Mouse (Mus musculus) liver, embryonic 15.5 days (tissue): ENCODE results near the gene Pecam1. TPM values are rescaled to one million over a fixed set of nuclear protein-coding genes. Genes with fewer than 3 reads are reported as not detected.
"Not testable (repeated sequence)": the region's sequence is repeated elsewhere in the genome, so short reads cannot be mapped to it uniquely, and the experiment has no call there.

Experiments
- ATAC-seq: fragments of 200-750 bp; cut with Nextera tagmentation; 2 replicates; pipeline ENCODE4 v1.8.0; 2017; ENCODE audit warnings: moderate number of reproducible peaks, mild to moderate bottlenecking, moderate library complexity; ENCODE audit not compliant: insufficient read depth
- H3K27ac ChIP-seq: fragments of 300-500 bp; sonication (generic); replicated peaks from 2 replicates; pipeline ENCODE4 v1.5.1; 2015; ENCODE audit warnings: mild to moderate bottlenecking, inconsistent platforms
- H3K27me3 ChIP-seq: fragments of 300-500 bp; sonication (generic); 2 replicates; pipeline ENCODE4 v1.6.1; 2015; ENCODE audit warnings: mild to moderate bottlenecking, inconsistent platforms
- H3K36me3 ChIP-seq: fragments of 300-500 bp; sonication (generic); replicated peaks from 2 replicates; pipeline ENCODE4 v1.6.1; 2015; ENCODE audit warnings: moderate library complexity, mild to moderate bottlenecking, inconsistent platforms
- H3K4me1 ChIP-seq: fragments of 300-500 bp; sonication (generic); replicated peaks from 2 replicates; pipeline ENCODE4 v1.6.1; 2015; ENCODE audit warnings: inconsistent platforms
- H3K4me2 ChIP-seq: fragments of 300-500 bp; sonication (generic); 2 replicates; pipeline ENCODE4 v1.6.1; 2015; ENCODE audit warnings: moderate library complexity, mild to moderate bottlenecking, inconsistent platforms
- H3K4me3 ChIP-seq: fragments of 300-500 bp; sonication (generic); replicated peaks from 2 replicates; pipeline ENCODE4 v1.5.1; 2015; ENCODE audit warnings: mild to moderate bottlenecking, inconsistent platforms
- H3K9ac ChIP-seq: fragments of 300-500 bp; sonication (generic); 2 replicates; pipeline ENCODE4 v1.6.1; 2015; ENCODE audit warnings: moderate library complexity, mild to moderate bottlenecking, inconsistent platforms
- H3K9me3 ChIP-seq: fragments of 300-500 bp; sonication (generic); replicated peaks from 2 replicates; pipeline ENCODE4 v1.6.1; 2016; ENCODE audit warnings: inconsistent platforms
- WGBS: fragments of 180-500 bp; shearing (Covaris S2); methylation state at CpG from one replicate; pipeline ENCODE4 v1.1.7; 2015; ENCODE audit warnings: mixed read lengths; ENCODE audit not compliant: insufficient replicate concordance; 5-methylcytosine and 5-hydroxymethylcytosine counted together
- polyA plus RNA-seq: library from polyadenylated mRNA; unstranded; fragments of >200 nt; fragmentation: Nextera tagmentation; extraction: Ambion mirVana; gene quantifications from 2 replicates; pipeline ENCODE4 v1.2.1, GENCODE M21; 2015

Pecam1 gene
- polyA plus RNA-seq, 1 experiment from 2014 or later = 7.0 TPM

GRCm38 (mm10) chr11:106729656-106730055, 20.8 kb downstream of the Pecam1 start:
- no peak overlapping the region for H3K9ac ChIP-seq
- peaks cover 16% of the 10 kb centered on the region for H3K4me1 ChIP-seq
- no peaks in the 10 kb centered on the region for H3K27me3 ChIP-seq
- ATAC-seq = no peak
- H3K27ac ChIP-seq = no peak overlapping the region
- H3K4me3 ChIP-seq = no peak overlapping the region
- H3K36me3 ChIP-seq = no peaks in the 10 kb centered on the region
- H3K4me2 ChIP-seq = no peak overlapping the region
- 79% methylated on average over 1 of the region's 1 CpGs for WGBS
- no peaks in the 10 kb centered on the region for H3K9me3 ChIP-seq

DNA sequence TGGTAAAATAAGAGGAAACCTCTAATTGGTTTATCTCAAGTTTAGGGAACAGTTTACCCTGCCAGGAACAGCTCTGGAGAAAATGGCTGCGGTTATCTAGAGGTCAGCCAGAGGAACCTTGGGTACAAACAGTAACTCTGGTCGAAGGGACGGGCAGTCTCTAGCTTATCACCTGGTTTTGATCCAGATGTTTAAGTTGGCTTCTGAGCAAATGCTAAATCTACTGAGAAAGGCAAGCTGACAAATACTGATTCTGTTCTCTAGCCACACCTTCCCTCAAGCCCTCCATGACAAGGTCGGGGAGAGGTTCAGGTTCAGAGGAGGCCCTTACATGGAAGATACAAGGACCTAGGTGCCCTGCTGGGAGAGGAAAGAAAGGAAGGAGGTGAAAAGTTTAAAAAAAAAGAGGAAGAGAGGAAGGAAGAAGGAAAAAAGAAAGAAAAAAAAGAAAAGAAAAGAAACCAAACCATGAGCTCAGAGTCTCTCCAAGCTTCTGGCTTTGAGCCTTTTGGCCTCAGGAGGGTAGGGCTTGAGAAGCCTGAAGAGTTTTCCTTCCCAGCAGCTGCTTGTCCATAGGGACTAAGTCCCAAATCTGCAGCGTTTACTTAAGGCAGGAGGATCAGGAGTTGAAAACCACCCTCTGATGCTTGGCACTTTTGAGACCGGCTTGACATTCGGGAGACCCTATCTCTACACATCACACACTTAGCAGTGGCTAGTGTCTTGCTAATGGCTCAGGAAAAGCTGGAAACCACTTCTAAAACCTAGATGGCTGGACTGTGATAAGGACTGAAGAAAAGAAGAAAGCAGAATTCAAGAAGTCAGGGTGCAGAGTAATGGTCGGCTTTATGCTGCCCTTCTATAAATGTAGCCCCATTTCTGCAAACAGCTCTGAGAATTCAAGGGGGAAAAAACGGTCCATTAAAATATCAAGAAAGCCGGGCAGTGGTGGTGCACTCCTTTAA, 21.7 kb downstream of the Pecam1 start:
- 30% methylated on average over 10 of the region's 10 CpGs for WGBS
- Histone ChIP-seq H3K4me2 (no peak overlapping the region), H3K27ac (no peak overlapping the region), H3K36me3 (no peaks in the 10 kb centered on the region), H3K27me3 (no peaks in the 10 kb centered on the region), H3K4me1 (peaks cover 17% of the 10 kb centered on the region), H3K4me3 (no peak overlapping the region), H3K9me3 (no peaks in the 10 kb centered on the region), H3K9ac (no peak overlapping the region)
- peak; percentile 34; the same call in 1 of the 2 replicates for ATAC-seq

GRCm38 (mm10) chr11:106727967-106728366, 22.5 kb downstream of the Pecam1 start:
- Histone ChIP-seq H3K4me2 (no peak overlapping the region), H3K36me3 (no peaks in the 10 kb centered on the region), H3K4me1 (peaks cover 24% of the 10 kb centered on the region), H3K9me3 (no peaks in the 10 kb centered on the region), H3K27ac (no peak overlapping the region), H3K4me3 (no peak overlapping the region), H3K9ac (no peak overlapping the region), H3K27me3 (no peaks in the 10 kb centered on the region)
- no peak for ATAC-seq
- 67% methylated on average over 5 of the region's 5 CpGs for WGBS

DNA sequence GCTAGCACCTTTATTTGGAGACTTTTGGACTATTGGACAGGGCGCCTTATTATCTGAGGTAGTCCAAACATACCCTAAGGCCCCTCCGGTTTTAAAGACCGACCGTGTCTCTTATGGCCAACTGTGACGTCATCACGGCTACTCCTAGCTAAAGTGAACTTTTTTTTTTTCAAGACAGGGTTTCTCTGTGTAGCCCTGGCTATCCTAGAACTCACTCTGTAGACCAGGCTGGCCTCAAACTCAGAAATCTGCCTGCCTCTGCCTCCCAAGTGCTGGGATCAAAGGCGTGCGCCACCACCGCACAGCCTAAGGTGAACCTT, 25.6 kb downstream of the Pecam1 start:
- not testable (repeated sequence) for H3K9me3 ChIP-seq, ATAC-seq, H3K27ac ChIP-seq, H3K27me3 ChIP-seq, H3K36me3 ChIP-seq, H3K9ac ChIP-seq, H3K4me2 ChIP-seq, H3K4me3 ChIP-seq
- H3K4me1 ChIP-seq = peaks cover 27% of the 10 kb centered on the region
- 79% methylated on average over 9 of the region's 9 CpGs for WGBS

DNA sequence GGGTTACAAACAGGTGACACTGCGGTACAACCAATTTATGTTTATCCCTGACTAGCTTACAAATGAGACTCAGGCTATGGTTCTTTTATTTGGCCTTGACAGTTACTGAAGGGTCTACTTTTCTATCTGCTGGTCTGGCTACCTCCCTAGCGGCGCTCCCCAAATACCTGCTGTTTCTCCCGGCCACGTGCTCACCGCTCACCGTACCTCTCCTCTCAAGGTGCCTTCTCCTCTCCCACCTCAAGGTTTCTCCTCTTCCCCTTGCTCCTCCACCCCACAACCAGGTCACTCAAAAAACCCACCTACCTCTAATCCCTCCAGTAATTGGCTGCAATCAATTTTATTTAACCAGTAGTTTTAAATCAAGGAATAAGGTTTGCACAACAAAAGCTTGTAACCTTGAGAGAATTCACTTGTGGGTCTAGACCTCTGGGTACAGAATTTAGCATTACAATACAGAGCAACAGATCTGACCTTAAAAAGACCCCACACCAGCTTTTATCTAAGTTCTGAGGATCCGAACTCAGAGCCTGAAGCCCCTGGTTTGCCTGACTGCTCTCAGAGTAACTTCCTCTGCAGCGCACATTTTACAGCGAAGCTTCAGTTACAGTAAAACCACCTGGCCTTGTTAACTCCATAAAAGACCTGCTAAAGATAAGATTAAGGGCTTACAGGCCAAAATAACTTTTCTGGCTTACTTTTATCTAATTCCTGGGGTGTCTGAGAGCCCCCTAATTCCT, 26.1 kb downstream of the Pecam1 start:
- Histone ChIP-seq H3K9ac (no peak overlapping the region), H3K9me3 (no peaks in the 10 kb centered on the region), H3K4me2 (no peak overlapping the region), H3K27ac (no peak overlapping the region), H3K4me1 (peaks cover 27% of the 10 kb centered on the region), H3K4me3 (no peak overlapping the region), H3K27me3 (no peaks in the 10 kb centered on the region), H3K36me3 (no peaks in the 10 kb centered on the region)
- no peak for ATAC-seq
- WGBS = 70% methylated on average over 10 of the region's 10 CpGs

DNA sequence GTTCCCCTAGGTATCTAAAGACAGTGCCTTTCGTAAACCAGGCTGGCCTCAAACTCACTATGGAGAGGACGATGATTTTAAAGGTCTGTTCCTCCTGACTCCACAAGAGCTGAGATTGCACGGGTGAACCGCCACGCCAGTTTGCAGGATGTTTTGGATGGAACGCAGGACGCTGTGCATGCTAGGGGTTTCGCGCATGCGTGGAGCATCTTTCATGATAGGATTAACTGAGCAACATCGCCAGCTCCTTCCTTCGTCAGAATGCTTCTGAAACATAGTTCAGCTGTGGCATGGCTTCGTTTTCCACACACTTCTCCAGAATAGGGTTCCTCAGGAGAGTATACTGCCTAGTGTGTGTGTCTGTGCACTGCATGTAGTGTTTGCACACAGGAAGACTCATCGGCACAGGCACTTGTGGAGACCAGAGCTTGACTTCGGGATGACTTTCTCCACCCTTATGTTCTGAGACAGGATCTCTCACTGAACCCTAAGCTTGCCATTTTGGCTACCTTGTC, 26.8 kb downstream of the Pecam1 start:
- Histone ChIP-seq H3K36me3 (no peaks in the 10 kb centered on the region), H3K9ac (no peak overlapping the region), H3K9me3 (no peaks in the 10 kb centered on the region), H3K4me2 (no peak overlapping the region), H3K4me1 (peaks cover 22% of the 10 kb centered on the region), H3K27ac (no peak overlapping the region), H3K27me3 (no peaks in the 10 kb centered on the region), H3K4me3 (no peak overlapping the region)
- ATAC-seq = no peak
- WGBS = 79% methylated on average over 15 of the region's 15 CpGs

DNA sequence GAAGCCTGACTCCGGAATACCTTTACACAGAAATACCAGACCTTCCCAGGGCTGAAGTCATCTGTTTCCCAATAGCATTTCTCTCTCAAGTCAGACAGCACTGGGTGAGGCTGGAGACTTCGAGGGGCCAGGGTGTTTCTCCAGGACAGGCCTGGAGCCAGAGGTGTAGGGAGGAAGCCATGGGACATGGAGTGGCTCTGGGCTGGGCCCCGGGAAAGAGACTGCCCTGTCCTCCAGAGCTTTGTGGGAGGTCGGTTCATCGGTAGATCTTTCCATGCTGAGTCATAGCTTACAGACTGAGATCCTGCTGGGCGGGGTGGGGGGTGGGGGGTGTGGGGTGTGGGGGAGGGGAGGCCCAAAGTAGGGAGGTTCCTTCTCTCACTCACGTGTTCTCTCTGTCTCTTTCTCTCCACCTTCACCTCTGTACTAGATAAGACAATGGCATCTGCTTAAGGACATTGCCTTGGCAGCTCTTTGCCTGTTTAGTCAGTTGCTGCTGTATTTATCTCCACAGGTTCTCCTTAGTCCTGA, 27.5 kb downstream of the Pecam1 start:
- Histone ChIP-seq H3K4me3 (no peak overlapping the region), H3K36me3 (no peaks in the 10 kb centered on the region), H3K27ac (peak overlapping the region; percentile 20; the same call in 1 of the 2 replicates), H3K9ac (no peak overlapping the region), H3K4me2 (peak overlapping the region; percentile 14; the same call in 1 of the 2 replicates), H3K4me1 (peaks cover 15% of the 10 kb centered on the region), H3K9me3 (no peaks in the 10 kb centered on the region), H3K27me3 (no peaks in the 10 kb centered on the region)
- WGBS = 11% methylated on average over 7 of the region's 7 CpGs
- ATAC-seq = peak; percentile 60

DNA sequence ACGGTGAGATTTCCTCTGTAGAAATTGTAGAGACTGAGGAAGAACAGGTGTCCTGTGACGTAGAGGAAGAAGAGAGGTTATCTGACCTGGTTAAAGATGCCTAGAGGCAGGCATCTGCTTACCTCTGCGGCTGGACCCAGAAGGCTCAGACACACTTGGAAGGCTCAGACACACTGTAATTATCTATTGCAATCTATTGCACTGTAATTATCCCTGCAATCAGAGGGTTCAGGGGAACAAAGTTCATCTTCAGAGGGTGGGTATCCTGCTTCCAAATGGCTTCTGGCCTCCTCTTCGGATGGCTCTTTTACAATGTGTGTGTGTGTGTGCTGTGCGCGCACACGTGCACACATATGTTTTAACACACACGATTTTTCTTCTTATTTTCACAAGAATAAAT, 30.0 kb downstream of the Pecam1 start:
- peaks cover 28% of the 10 kb centered on the region for H3K4me1 ChIP-seq
- ATAC-seq = no peak
- H3K9ac ChIP-seq = no peak overlapping the region
- H3K4me2 ChIP-seq = no peak overlapping the region
- no peaks in the 10 kb centered on the region for H3K27me3 ChIP-seq
- H3K27ac ChIP-seq = no peak overlapping the region
- no peaks in the 10 kb centered on the region for H3K36me3 ChIP-seq
- H3K9me3 ChIP-seq = no peaks in the 10 kb centered on the region
- no peak overlapping the region for H3K4me3 ChIP-seq
- 78% methylated on average over 8 of the region's 8 CpGs for WGBS

DNA sequence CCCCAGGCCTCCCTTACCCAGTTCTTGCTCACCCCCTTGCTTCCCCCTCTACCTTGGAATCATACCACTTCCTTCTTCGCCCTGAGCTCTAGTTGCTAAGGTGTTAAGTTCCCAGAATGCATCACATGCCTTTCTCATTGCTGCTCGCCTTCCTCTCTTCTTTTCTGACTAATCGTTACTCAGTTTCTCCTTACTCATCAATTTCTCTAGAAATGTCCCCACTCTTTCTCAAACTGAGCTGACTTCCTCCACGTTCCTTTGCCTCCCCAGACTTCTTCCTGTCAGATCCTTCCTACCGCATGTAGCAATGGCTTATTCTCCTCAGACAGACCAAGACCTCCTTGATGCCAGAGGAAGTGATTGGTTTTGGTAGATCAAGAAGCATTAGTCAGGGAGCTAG, 33.9 kb downstream of the Pecam1 start:
- Histone ChIP-seq H3K9ac (no peak overlapping the region), H3K4me2 (no peak overlapping the region), H3K9me3 (no peaks in the 10 kb centered on the region), H3K4me3 (no peak overlapping the region), H3K27ac (no peak overlapping the region), H3K27me3 (no peaks in the 10 kb centered on the region), H3K4me1 (peaks cover 12% of the 10 kb centered on the region), H3K36me3 (no peaks in the 10 kb centered on the region)
- WGBS = 42% methylated on average over 5 of the region's 5 CpGs
- ATAC-seq = no peak

DNA sequence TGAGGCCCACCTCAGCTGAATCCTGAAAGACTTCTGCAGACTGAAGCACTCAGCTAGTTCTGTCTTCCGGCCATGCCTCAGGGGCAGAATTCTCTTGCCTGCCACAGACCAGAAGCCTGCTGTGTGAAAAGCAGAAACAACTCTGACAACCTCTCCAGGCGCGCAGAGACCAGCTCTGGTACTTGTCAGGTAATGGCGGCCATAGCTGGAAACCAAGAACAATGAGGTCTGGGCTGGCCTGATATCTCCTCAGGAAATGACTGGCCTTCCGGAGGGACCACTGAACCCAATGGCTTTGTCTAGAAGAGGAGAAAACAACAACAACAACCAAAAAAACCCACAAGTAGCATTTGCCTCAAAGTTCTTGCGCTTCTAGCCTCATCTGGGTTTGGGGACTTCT, 35.4 kb downstream of the Pecam1 start:
- no peaks in the 10 kb centered on the region for H3K9me3 ChIP-seq
- H3K4me2 ChIP-seq = no peak overlapping the region
- no peak overlapping the region for H3K9ac ChIP-seq
- no peaks in the 10 kb centered on the region for H3K27me3 ChIP-seq
- peaks cover 12% of the 10 kb centered on the region for H3K4me1 ChIP-seq
- H3K36me3 ChIP-seq = no peaks in the 10 kb centered on the region
- ATAC-seq = no peak
- H3K4me3 ChIP-seq = peak overlapping the region; percentile 23; the same call in 1 of the 2 replicates
- WGBS = 26% methylated on average over 6 of the region's 6 CpGs
- peak overlapping the region; percentile 48; the same call in 1 of the 2 replicates for H3K27ac ChIP-seq

- H3K27me3 ChIP-seq = no peaks in the 10 kb centered on the region
- H3K4me2 ChIP-seq = no peak overlapping the region
These were observed 39.6 kb downstream of the Pecam1 start for GRCm38 (mm10) chr11:106710789-106711188.

More at GRCm38 (mm10) chr11:106710789-106711188, 39.6 kb downstream of the Pecam1 start:
- 0 out of 2 replicates have a peak, but pooled peaks cover 9% of the 10 kb centered on the region for H3K4me1 ChIP-seq
- H3K4me3 ChIP-seq = no peak overlapping the region
- WGBS = 59% methylated on average over 5 of the region's 5 CpGs
- no peak overlapping the region for H3K27ac ChIP-seq
- no peak for ATAC-seq
- no peaks in the 10 kb centered on the region for H3K36me3 ChIP-seq
- H3K9me3 ChIP-seq = no peaks in the 10 kb centered on the region
- H3K9ac ChIP-seq = no peak overlapping the region
